In the genomic region with DNA sequence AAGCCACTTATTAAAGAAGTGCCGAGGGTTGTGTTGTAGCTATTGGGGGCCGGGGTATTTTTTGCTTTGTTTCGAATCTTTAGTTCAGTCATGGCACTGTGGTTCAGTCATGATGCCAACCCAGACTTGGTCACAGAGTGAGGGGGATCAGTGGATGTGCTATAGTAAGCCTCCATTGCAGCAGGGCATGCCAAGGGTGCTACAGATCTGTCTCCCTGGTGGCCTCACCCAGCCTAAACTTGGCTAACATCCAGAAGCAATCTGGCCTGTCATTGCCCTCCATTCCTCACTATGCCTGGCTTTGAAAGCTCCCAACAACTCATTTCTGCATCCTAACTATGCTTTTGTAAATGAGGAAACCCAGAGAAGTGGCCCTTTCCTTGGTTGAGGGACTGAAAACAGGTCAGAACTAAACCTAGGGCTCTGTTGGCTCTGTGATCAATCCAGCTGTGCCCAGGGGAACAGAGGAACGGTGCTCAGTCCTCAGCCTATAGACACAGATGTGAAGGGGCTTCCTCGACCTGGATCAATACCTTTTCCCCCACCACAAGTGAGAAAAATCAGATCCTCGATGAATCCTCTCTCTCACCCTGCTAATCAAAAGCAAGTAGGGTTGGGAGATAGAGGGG, we compare ENCODE assay signal across 17 mouse cellular contexts.
A peak's percentile ranks its signal among the peaks of the same experiment; 100 is the strongest.
DNase-seq lines count a peak whose midpoint lies in the region; ATAC-seq lines count a peak whose summit lies in the region.
"Had no signal": no experiment of that assay in that cellular context is flagged by ENCODE, and none has a peak within 500 bp of the region (broad histone marks: within the 10 kb centered on the region; RNA-seq: fewer than 3 reads in every experiment).

No protein-coding gene starts in this region.

- WGBS in hindbrain, embryonic 15.5 days, result 53% methylated on average over 6 of the region's 6 CpGs
- WGBS in neural tube, embryonic 15.5 days, result 54% methylated on average over 6 of the region's 6 CpGs

- no peak overlapping the region for H3K4me2 ChIP-seq in hindbrain, embryonic 15.5 days
- H3K4me2 ChIP-seq in neural tube, embryonic 15.5 days, result peak overlapping the region; percentile 7

- peak; percentile 46 for ATAC-seq in hindbrain, embryonic 15.5 days (ENCODE audit: low FRiP score, low read depth)
- ATAC-seq in neural tube, embryonic 15.5 days (ENCODE audit: low FRiP score), result peak; percentile 18

- no peak overlapping the region for H3K9ac ChIP-seq in hindbrain, embryonic 15.5 days
- no peak overlapping the region for H3K9ac ChIP-seq in neural tube, embryonic 15.5 days (replicated peaks)

- peaks cover 19% of the 10 kb centered on the region for H3K4me1 ChIP-seq in hindbrain, embryonic 15.5 days (replicated peaks)
- H3K4me1 ChIP-seq in neural tube, embryonic 15.5 days, result peaks cover 27% of the 10 kb centered on the region

- H3K36me3 ChIP-seq in hindbrain, embryonic 15.5 days, result no peaks in the 10 kb centered on the region
- H3K36me3 ChIP-seq in neural tube, embryonic 15.5 days, result no peaks in the 10 kb centered on the region

- peaks cover 2% of the 10 kb centered on the region; the same call in 1 of the 2 replicates for H3K27me3 ChIP-seq in hindbrain, embryonic 15.5 days
- peaks cover 4% of the 10 kb centered on the region; the same call in 1 of the 2 replicates for H3K27me3 ChIP-seq in neural tube, embryonic 15.5 days (replicated peaks)
- H3K27me3 ChIP-seq: CH12.LX had no signal

- H3K4me3 ChIP-seq in hindbrain, embryonic 15.5 days, result no peak overlapping the region
- no peak overlapping the region for H3K4me3 ChIP-seq in neural tube, embryonic 15.5 days (replicated peaks)

- 0 out of 2 replicates have a peak overlapping the region, but pooled peaks have one; percentile 32 for H3K27ac ChIP-seq in hindbrain, embryonic 15.5 days (replicated peaks)
- peak overlapping the region; percentile 49 for H3K27ac ChIP-seq in neural tube, embryonic 15.5 days (replicated peaks)

- intact Hi-C loops in heart, postnatal 14 days (cut with DNase I), result no loop called here

- peak; percentile 40 for DNase-seq in heart, adult 11 months
- DNase-seq in heart, postnatal 14 days, result no peak
- peak; percentile 53 for DNase-seq in retina, postnatal 1 day
- DNase-seq in retina, embryonic 14.5 days (ENCODE audit: low spot score), result no peak
- DNase-seq in adrenal gland, adult 8-10 months, result no peak
- no peak for DNase-seq in urinary bladder, postnatal 10 days (ENCODE audit: low spot score)
- DNase-seq: adrenal gland, postnatal 36 days; cerebellum, adult 2 months; gastrocnemius, postnatal 36 days; kidney, adult 18-20 months; kidney, postnatal 14 days; liver; lung, postnatal 10 days; right cerebral cortex, adult 18-20 months had no signal

- H3K9me3 ChIP-seq in hindbrain, embryonic 15.5 days, result no peaks in the 10 kb centered on the region
- no peaks in the 10 kb centered on the region for H3K9me3 ChIP-seq in neural tube, embryonic 15.5 days (replicated peaks)

Comparison
In these comparisons a context has a peak if more than half of its experiments do, and no peak if none do; other contexts are left out.
1. DNase-seq: peak in heart, adult 11 months (single experiment) and retina, postnatal 1 day (single experiment); none in heart, postnatal 14 days (0 of 2), retina, embryonic 14.5 days (single experiment), adrenal gland, adult 8-10 months (single experiment) and urinary bladder, postnatal 10 days (single experiment).